Mouse (Mus musculus) liver, adult 2 months (tissue): Measurements from ENCODE around the gene Pld1.

ENCODE experiments used
- CTCF ChIP-seq: fragments of 200-500 bp; IDR thresholded peaks from 2 replicates; pipeline ENCODE4 v1.5.1; 2011; ENCODE audit warnings: low read depth, low read length, control low read depth
- POLR2A ChIP-seq: fragments of 200-500 bp; IDR thresholded peaks from 2 replicates; pipeline ENCODE4 v1.6.1; 2011; ENCODE audit warnings: low read length, control low read depth; ENCODE audit not compliant: insufficient read depth; ENCODE audit errors: extremely low read depth

DNA sequence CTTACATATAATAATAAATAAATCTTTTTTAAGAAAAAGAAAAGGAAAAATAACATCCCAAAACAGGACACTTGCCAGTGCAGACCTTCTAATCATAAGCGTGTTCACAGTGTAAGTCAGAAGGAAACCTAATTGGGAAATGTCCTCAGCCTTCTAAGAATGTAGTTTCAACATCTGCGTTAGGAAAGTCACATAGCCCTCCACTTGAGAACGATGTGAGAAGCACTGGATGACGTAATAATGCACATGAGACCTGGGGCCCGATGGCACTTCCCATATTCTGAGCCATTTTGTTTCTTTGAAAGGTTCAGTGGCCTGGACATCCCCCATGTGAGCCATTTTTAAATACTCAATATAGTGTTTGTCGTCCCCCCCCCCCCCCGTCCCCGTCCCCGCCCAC lies 160.7 kb downstream of the Pld1 start:
- TF ChIP-seq CTCF (no peak), POLR2A (no peak)
